Mouse (Mus musculus): ENCODE measurements around the gene Ppp6r3. TPM values are rescaled to one million over a fixed set of nuclear protein-coding genes. Genes with fewer than 3 reads are reported as not detected.

Ppp6r3 gene
- total RNA-seq, 2 experiments from 2014 or later = 50.0 to 55.7 TPM

- DNase-seq = no peak
- intact Hi-C loops (cut with DNase I) = no loop called here
Measured at GRCm38 (mm10) chr19:3441092-3441491, 134.5 kb downstream of the Ppp6r3 start.

GRCm38 (mm10) chr19:3440667-3441066 lies 134.9 kb downstream of the Ppp6r3 start:
- no peak for DNase-seq
- intact Hi-C loops (cut with DNase I) = no loop called here

- intact Hi-C loops (cut with DNase I) = loop anchor here (5.0 kb wide), 2 partner anchors 51 to 121 kb away; partner anchors contain the start of gene Tesmin
- DNase-seq = no peak
Measured at GRCm38 (mm10) chr19:3437980-3438379, 137.6 kb downstream of the Ppp6r3 start.

- intact Hi-C loops (cut with DNase I) = loop anchor here (5.0 kb wide), 2 partner anchors 50 to 120 kb away; partner anchors contain the start of gene Tesmin
- DNase-seq = no peak
Measured at GRCm38 (mm10) chr19:3436840-3437239, 138.7 kb downstream of the Ppp6r3 start.

GRCm38 (mm10) chr19:3435824-3436223 lies 139.7 kb downstream of the Ppp6r3 start:
- intact Hi-C loops (cut with DNase I) = loop anchor here (5.0 kb wide), 2 partner anchors 49 to 119 kb away; partner anchors contain the start of gene Tesmin
- DNase-seq = no peak

- DNase-seq = no peak
- intact Hi-C loops (cut with DNase I) = loop anchor here (5.0 kb wide), 2 partner anchors 47 to 117 kb away; partner anchors contain the start of gene Tesmin
Measured at GRCm38 (mm10) chr19:3434641-3435040, 140.9 kb downstream of the Ppp6r3 start.

- intact Hi-C loops (cut with DNase I) = no loop called here
- no peak for DNase-seq
Measured at GRCm38 (mm10) chr19:3434124-3434523, 141.4 kb downstream of the Ppp6r3 start.

GRCm38 (mm10) chr19:3431969-3432368 lies 143.6 kb downstream of the Ppp6r3 start:
- intact Hi-C loops (cut with DNase I) = no loop called here
- no peak for DNase-seq

- DNase-seq = no peak
- intact Hi-C loops (cut with DNase I) = no loop called here
Measured at GRCm38 (mm10) chr19:3431066-3431465, 144.5 kb downstream of the Ppp6r3 start.

- no peak for DNase-seq
- intact Hi-C loops (cut with DNase I) = no loop called here
Measured at GRCm38 (mm10) chr19:3429156-3429816, 146.3 kb downstream of the Ppp6r3 start.

- DNase-seq = no peak
- intact Hi-C loops (cut with DNase I) = no loop called here
Measured at GRCm38 (mm10) chr19:3428057-3428830, 147.3 kb downstream of the Ppp6r3 start.

GRCm38 (mm10) chr19:3424214-3424613 lies 151.3 kb downstream of the Ppp6r3 start:
- intact Hi-C loops (cut with DNase I) = no loop called here
- DNase-seq = no peak

GRCm38 (mm10) chr19:3422981-3423380 lies 152.6 kb downstream of the Ppp6r3 start:
- no peak for DNase-seq
- intact Hi-C loops (cut with DNase I) = no loop called here

- intact Hi-C loops (cut with DNase I) = no loop called here
- no peak for DNase-seq
Measured at GRCm38 (mm10) chr19:3422488-3422887, 153.1 kb downstream of the Ppp6r3 start.

- intact Hi-C loops (cut with DNase I) = no loop called here
Measured at GRCm38 (mm10) chr19:3419251-3419650, 156.3 kb downstream of the Ppp6r3 start.

GRCm38 (mm10) chr19:3414268-3414733 lies 161.2 kb downstream of the Ppp6r3 start, which contains the start of gene Gal:
Gal (minus strand) TSS chr19:3414544.
- intact Hi-C loops (cut with DNase I) = no loop called here
- DNase-seq = no peak

More at GRCm38 (mm10) chr19:3419251-3419650, 156.3 kb downstream of the Ppp6r3 start:
- no peak for DNase-seq

- intact Hi-C loops (cut with DNase I) = no loop called here
Measured at GRCm38 (mm10) chr19:3405531-3406281, 169.8 kb downstream of the Ppp6r3 start.

More at GRCm38 (mm10) chr19:3405531-3406281, 169.8 kb downstream of the Ppp6r3 start:
- DNase-seq = no peak

Measured in gastrocnemius, postnatal 36 days (tissue).